Mouse (Mus musculus): ENCODE results near the gene Clint1.
"Not testable (repeated sequence)": the region's sequence is repeated elsewhere in the genome, so short reads cannot be mapped to it uniquely, and the experiment has no call there.

The Clint1 gene

DNA sequence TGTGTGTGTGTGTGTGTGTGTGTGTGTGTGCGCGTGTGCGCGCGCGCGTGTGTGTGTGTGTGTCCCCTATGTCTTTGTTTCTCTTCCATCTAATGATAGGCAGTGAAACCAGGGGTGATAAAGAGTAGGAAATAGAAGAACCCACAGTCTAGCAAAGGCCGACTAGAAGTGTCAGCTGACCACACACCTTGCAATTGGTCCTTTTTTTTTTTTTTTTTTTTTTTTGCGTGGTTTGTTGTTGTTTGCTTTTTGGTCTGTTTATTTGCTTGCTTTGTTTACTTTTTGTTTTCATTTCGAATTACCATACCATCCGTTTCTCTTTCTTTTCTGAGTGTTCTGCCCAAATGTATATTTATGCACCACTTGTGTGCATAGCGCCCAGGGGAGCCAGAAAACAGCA is 3.6 kb upstream of the Clint1 start:
- DNase-seq: no peak

GRCm38 (mm10) chr11:45849203-45849602 is 2.6 kb upstream of the Clint1 start:
- DNase-seq: no peak

- no peak for DNase-seq
Measured at GRCm38 (mm10) chr11:45849859-45850258, 2.0 kb upstream of the Clint1 start.

DNA sequence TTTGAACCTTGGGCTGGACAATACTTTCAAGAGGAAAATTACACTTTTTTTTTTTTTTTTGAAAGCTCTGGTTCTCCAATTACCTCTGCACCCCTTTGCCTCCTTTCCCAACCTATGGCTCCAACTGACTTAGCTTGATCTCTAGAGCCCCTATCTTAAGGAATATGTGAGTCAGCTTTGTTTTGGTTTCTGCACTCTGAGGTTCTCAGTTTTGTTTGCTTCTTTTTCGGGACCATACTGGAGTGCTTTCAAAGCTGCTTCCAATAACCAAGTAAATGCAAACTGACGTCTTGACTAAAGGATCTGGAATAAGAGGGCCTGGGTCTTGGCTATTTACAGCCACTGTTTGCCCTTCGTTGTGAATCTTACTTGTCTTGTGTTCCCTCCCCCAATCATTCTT is 1.5 kb upstream of the Clint1 start:
- no peak for DNase-seq

GRCm38 (mm10) chr11:45852124-45852994 is 508 bp downstream of the Clint1 start:
- DNase-seq: peak; percentile 35 to 55

GRCm38 (mm10) chr11:45852995-45853317 is 1.1 kb downstream of the Clint1 start:
- no peak for DNase-seq

- DNase-seq: no peak
Measured at GRCm38 (mm10) chr11:45853916-45854315, 2.1 kb downstream of the Clint1 start.

DNA sequence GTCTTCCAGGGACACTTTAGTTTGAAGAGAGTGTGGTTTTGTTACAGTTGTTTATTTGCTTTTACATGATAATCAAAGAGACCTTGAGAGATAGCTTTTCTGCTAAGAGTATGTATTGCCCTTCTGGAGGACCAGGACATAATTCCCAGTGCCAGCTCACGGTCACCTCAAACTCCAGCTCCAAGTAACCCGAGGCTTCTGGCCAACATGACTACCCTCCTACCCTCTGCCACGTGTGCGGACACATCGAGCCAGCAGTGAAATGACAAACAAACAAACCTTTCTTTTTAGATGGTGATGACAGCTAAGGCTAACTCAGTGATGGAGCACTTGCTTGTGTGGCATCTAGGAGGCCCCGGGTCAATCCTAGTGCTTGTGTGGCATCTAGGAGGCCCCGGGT is 2.5 kb downstream of the Clint1 start:
- DNase-seq: no peak

DNA sequence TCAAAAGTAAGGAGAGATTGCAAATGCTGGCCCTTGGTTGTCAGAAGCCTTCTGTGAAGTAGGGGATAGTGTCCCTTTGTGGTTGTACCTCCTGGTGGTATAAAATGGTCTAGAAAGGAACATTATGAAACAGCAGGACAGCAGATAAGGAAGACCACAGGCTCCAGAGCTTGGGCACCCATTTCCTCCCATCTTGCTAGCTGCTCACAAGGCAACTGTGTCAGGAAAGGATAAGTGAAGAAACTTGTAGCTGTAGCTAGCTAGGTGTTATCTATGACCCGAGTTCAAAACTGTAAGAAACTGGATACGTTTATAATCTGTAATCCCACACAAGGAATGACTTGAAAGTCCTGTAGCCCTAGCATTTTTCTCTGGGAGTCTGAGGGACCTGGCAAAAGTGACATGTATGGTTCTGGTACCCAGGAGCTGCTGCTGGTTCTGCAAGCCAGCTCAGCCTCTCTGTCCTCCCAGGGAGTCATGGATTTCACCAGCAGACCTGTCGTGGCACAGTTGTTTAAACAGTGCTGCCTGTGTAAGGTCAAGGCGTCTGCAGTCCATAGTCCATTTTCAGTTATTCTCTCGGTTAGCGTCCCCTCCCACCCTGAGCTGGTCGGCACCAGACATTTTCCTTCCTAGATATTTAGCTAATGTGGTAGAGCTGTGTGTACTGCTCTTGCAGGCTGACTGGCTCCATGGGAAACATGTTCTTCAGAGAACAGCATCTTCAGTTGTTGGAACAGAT is 3.7 kb downstream of the Clint1 start:
- DNase-seq: no peak

- DNase-seq: no peak
Measured at GRCm38 (mm10) chr11:45856149-45856516, 4.3 kb downstream of the Clint1 start.

GRCm38 (mm10) chr11:45861334-45861733 is 9.5 kb downstream of the Clint1 start:
- DNase-seq: no peak

- DNase-seq: no peak
Measured at GRCm38 (mm10) chr11:45864409-45864808, 12.6 kb downstream of the Clint1 start.

DNA sequence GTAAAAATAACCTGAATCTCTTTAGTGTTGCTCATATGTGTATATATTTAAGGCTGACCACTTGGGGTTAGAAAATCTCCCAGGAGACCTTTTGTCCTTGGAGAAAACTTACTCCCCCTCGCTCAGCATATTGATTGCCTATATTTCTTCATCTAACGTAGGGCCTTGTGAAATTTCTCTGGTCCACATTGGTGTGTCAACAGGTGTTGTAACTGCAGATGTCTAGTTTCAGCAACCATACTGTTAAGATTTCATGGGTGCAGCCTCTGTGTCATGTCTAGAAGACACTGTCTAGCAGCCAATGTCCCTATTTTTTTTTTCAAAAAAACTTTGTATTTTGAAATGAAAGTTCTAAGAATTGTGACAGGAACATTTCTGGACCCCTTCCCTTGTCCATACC is 14.0 kb downstream of the Clint1 start:
- no peak for DNase-seq

DNA sequence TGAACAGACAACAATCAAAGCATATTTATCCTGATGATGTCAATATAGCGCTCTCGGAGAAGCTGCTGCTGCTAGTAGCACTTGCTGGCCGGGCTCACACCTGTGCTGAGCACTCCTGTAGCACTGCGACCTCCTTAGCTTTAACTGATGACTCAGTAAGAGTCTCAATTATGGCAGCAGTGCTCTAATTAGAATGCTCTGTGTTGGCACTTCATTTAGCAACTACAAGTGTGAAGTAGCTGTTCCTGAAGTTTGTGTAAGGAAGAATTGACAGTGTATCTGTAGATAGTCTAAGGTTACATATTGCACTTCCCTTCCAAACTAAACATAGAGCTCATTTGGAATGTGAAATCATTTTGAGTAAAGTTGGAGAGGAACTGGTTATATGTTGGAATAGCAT is 14.7 kb downstream of the Clint1 start:
- no peak for DNase-seq

DNA sequence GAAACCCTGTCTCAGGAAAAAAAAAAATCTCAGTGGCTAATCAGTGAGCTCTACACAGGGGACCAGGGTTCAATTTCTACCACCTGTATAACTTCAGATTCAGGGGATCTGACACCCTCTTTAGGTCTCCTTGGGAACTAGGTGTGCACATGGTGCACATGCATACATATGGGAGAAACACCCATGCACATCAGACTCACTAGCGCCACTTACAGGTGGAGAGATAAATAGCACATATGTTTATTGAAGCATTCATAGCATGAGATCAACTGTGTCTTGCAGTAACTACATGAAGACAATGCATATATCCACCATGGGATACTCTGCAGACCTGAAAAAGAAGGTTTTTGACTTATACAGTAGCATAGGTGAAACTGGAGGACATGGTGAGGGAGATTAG is 21.8 kb downstream of the Clint1 start:
- DNase-seq: no peak

- no peak for DNase-seq
Measured at GRCm38 (mm10) chr11:45874251-45874650, 22.4 kb downstream of the Clint1 start.

GRCm38 (mm10) chr11:45875351-45875935 is 23.6 kb downstream of the Clint1 start:
- no peak for DNase-seq

- no peak for DNase-seq
Measured at GRCm38 (mm10) chr11:45876036-45876435, 24.2 kb downstream of the Clint1 start.

GRCm38 (mm10) chr11:45879366-45879765 is 27.5 kb downstream of the Clint1 start:
- DNase-seq: not testable (repeated sequence)

- DNase-seq: peak; percentile 11 to 51
Measured at GRCm38 (mm10) chr11:45881026-45881682, 29.3 kb downstream of the Clint1 start.

GRCm38 (mm10) chr11:45881683-45882068 is 29.8 kb downstream of the Clint1 start:
- DNase-seq: no peak

- DNase-seq: peak; percentile 19 to 25
Measured at GRCm38 (mm10) chr11:45883270-45883931, 31.6 kb downstream of the Clint1 start.

- DNase-seq: no peak
Measured at GRCm38 (mm10) chr11:45884029-45884428, 32.2 kb downstream of the Clint1 start.
